Mouse (Mus musculus) gonadal fat pad, adult 2 months (tissue): Measurements from ENCODE around the gene Olfr1293-ps. TPM values are rescaled to one million over a fixed set of nuclear protein-coding genes. Genes with fewer than 3 reads are reported as not detected.

Source experiments
- DNase-seq: peaks from one replicate; pipeline ENCODE4 v3.0.0-alpha.2; 2012; ENCODE audit warnings: low read depth
- polyA plus RNA-seq: library from polyadenylated mRNA; depleted of rRNA; stranded (reverse); fragments of >200 nt; gene quantifications from 2 replicates; pipeline ENCODE4 v1.2.3, GENCODE M21; 2012; rRNA removed

Olfr1293-ps gene
- polyA plus RNA-seq: not detected in 2 replicates

- DNase-seq: no peak
Measured at GRCm38 (mm10) chr2:111524903-111525302, at the start of gene Olfr1293-ps. TSS of gene Olfr1293-ps (plus strand) at chr2:111525203.

GRCm38 (mm10) chr2:111480519-111480918 is 44.5 kb upstream of the Olfr1293-ps start, which contains the start of gene Olfr1289:
TSS of gene Olfr1289 (plus strand) at chr2:111480819.
- no peak for DNase-seq

GRCm38 (mm10) chr2:111493729-111494128 is 31.3 kb upstream of the Olfr1293-ps start, which contains the start of gene Olfr1290:
TSS of gene Olfr1290 (minus strand) at chr2:111493829.
- no peak for DNase-seq

DNA sequence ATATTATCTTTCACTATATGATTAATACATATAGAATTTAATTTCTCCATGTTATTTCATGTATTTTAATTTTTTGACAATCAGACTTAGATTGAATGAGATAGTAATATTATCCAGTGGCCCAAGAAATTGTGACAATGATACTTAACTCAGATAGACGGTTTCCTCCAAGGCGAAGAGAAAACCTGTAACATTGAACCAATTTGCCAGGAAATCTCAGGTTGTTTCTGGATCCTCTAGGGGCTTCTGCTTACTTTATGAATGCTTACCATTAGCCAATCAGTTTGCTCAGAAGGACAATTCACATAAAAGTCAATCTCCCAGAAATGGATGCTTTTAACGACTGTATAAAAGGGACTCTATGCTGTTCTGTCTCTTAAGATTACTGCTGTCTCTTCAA is 28.1 kb upstream of the Olfr1293-ps start, which contains the start of gene Olfr1291-ps1:
Olfr1291-ps1 (plus strand) TSS at position 301 of the 400 bp plus-strand sequence.
- no peak for DNase-seq

GRCm38 (mm10) chr2:111517451-111517850 is 7.6 kb upstream of the Olfr1293-ps start:
- no peak for DNase-seq

DNA sequence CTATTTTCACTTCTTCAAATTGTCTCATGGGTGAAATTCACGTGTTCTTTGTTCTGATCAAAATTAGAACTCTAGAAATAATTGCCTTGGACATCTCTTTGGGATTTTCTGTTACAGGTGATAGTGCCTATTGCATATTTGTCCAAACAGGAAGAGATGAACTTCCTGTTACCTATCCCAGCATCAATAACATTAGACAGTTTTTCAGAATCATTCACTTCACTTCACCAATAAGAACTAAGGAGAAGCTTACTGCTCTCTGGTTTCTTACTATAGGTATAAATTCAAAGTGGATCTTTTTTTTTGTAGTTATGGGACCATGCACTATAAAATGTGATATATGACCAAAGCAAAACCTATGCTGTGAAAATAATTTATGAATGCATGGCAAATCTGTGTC is 15.2 kb downstream of the Olfr1293-ps start, which contains the start of gene Olfr1294:
Olfr1294 (minus strand) TSS at position 101 of the 400 bp plus-strand sequence.
- DNase-seq: no peak

- no peak for DNase-seq
Measured at GRCm38 (mm10) chr2:111569581-111569980, 44.6 kb downstream of the Olfr1293-ps start, which contains the start of gene Olfr1295. TSS of gene Olfr1295 (minus strand) at chr2:111569681.

Other genes starting within 250 kb of the Olfr1293-ps start
- gene Olfr1278, start 235.1 kb upstream of the Olfr1293-ps start, polyA plus RNA-seq: not detected in 2 replicates
- gene Olfr1279, start 224.6 kb upstream of the Olfr1293-ps start, polyA plus RNA-seq: not detected in 2 replicates
- gene Olfr1280, start 211.2 kb upstream of the Olfr1293-ps start, polyA plus RNA-seq: not detected in 2 replicates
- gene Olfr1281, start 198.7 kb upstream of the Olfr1293-ps start, polyA plus RNA-seq: not detected in 2 replicates
- not detected in 2 replicates for gene Olfr1282, start 189.1 kb upstream of the Olfr1293-ps start, polyA plus RNA-seq
- not detected in 2 replicates for gene Olfr1283, start 158.4 kb upstream of the Olfr1293-ps start, polyA plus RNA-seq
- gene Olfr1284, start 149.7 kb upstream of the Olfr1293-ps start, polyA plus RNA-seq: not detected in 2 replicates
- gene Olfr1286, start 102.1 kb upstream of the Olfr1293-ps start, polyA plus RNA-seq: not detected in 2 replicates
- gene Olfr1287, start 76.1 kb upstream of the Olfr1293-ps start, polyA plus RNA-seq: not detected in 2 replicates
- not detected in 2 replicates for gene Olfr1288, start 51.1 kb upstream of the Olfr1293-ps start, polyA plus RNA-seq
- gene Olfr1289, start 44.4 kb upstream of the Olfr1293-ps start, polyA plus RNA-seq: not detected in 2 replicates
- not detected in 2 replicates for gene Olfr1290, start 31.4 kb upstream of the Olfr1293-ps start, polyA plus RNA-seq
- not detected in 2 replicates for gene Olfr1291-ps1, start 28.0 kb upstream of the Olfr1293-ps start, polyA plus RNA-seq
- gene Olfr1294, start 15.1 kb downstream of the Olfr1293-ps start, polyA plus RNA-seq: not detected in 2 replicates
- not detected in 2 replicates for gene Olfr1295, start 44.5 kb downstream of the Olfr1293-ps start, polyA plus RNA-seq
- not detected in 2 replicates for gene Olfr1297, start 101.3 kb downstream of the Olfr1293-ps start, polyA plus RNA-seq
- gene Olfr1298, start 124.0 kb downstream of the Olfr1293-ps start, polyA plus RNA-seq: not detected in 2 replicates
- gene Olfr1299, start 136.2 kb downstream of the Olfr1293-ps start, polyA plus RNA-seq: not detected in 2 replicates
- not detected in 2 replicates for gene Olfr1301, start 225.8 kb downstream of the Olfr1293-ps start, polyA plus RNA-seq